Mouse (Mus musculus) embryo, embryonic 11.5 days (tissue): Measurements from ENCODE around the gene Psmb8.
"Not testable (repeated sequence)": the region's sequence is repeated elsewhere in the genome, so short reads cannot be mapped to it uniquely, and the experiment has no call there.

Experiments
- DNase-seq: peaks from one replicate; pipeline ENCODE4 v3.0.0-alpha.2; 2012; ENCODE audit warnings: low read depth, low spot score

Psmb8 gene

DNA sequence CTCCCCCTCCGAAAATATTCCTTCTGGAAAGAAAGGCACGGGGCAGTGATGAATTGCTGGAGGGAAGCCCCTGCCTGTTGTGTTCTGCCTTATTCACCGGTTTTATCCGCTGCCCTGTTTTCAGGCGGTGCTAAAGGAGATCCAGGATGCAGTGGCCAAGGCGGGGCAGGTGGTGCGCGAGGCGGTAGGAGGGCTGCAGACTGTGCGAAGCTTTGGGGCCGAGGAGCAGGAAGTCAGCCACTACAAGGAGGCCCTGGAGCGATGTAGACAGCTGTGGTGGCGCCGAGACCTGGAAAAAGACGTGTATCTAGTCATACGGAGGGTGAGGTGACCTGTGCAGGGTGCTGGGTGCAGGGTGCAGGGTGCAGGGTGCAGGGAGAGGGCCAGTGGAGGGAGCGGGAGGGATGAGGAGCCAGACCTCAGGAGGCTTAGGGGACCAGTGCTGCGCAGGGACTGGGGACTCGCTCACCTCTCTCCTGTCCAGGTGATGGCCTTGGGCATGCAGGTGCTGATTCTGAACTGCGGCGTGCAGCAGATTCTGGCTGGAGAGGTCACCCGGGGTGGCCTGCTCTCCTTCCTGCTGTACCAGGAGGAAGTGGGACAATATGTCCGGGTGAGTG is 14.3 kb downstream of the Psmb8 start:
- DNase-seq: no peak

DNA sequence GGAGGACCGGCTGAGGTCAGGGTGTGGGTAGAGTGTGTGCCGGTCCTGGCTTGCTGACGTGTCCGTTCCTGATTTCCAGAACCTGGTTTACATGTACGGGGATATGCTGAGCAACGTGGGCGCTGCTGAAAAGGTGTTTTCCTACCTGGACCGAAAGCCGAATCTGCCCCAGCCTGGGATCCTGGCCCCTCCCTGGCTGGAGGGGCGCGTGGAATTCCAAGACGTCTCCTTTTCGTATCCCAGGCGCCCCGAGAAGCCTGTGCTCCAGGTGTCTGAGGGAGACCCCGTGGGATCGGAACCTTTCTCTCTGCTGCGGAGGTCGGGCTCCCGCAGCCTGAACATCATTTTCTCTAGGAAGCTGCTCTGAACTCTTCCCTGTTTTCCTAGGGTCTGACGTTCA is 16.4 kb downstream of the Psmb8 start:
- no peak for DNase-seq

DNA sequence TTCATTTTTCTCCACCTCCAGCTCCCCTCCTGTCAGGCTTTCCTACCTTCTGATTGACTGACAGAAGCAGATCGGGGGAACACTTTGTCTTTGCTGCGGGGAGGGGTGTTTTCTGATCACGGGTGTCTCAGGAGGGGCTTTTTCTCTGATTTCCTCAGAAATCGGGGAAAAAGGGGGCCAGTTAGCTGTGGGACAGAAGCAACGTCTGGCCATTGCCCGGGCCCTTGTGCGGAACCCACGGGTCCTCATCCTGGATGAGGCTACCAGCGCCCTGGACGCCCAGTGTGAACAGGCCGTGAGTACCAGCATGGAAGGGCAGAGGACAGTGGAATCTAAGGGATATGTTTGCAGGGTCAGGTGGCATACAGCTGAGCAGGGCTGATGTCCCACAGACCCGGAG is 17.7 kb downstream of the Psmb8 start:
- DNase-seq: no peak

DNA sequence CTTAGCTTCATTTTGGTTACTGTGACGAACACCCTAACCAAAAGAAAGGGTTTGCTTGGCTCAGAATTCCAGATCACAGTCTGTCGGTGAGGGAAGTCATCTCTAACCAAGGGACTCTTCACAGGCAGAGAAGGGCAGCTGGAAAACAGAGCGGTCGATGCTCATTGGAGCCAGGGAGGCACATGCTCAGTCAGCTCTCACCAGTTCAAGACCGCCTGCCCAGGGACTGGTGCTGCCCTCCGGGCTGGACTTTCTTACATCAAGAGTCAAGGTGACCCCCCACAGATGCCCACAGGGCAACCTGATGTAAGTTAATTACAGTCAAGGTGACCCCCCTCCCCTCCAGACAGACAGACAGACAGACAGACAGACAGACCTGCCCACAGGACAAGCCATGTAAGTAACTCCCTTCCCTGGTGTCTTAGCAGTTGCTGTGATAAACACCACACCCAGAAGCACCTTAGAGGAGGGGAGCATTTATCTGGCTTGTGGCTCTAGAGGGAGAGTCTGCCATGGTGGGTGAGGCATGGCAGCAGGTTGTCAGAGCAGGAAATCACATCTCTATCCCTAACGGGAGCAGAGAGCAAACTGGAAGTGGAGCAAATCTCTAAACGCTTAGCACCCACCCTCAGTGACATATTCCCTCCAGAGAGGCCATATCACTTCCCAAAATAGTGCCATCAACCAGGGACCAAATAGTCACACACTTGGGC is 19.9 kb downstream of the Psmb8 start:
- no peak for DNase-seq

DNA sequence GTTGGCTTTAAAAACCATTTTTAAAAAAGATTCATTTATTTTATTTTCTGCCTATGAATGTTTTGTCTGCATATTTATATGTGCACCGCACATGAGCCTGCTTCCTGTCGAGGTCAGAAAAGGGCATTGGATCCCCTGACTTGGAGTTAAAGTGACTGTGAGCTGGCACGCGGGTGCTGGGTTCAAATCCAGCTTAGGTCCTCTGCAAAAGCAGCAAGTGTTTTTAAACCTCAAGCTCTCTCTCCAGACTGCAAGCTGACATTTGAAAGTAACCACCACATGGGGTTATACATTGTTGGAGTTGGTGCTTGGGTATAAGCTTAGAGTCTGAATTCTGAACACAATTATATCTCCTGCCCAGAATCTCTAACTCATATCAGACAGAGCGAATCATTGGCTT is 20.5 kb downstream of the Psmb8 start:
- DNase-seq: no peak

DNA sequence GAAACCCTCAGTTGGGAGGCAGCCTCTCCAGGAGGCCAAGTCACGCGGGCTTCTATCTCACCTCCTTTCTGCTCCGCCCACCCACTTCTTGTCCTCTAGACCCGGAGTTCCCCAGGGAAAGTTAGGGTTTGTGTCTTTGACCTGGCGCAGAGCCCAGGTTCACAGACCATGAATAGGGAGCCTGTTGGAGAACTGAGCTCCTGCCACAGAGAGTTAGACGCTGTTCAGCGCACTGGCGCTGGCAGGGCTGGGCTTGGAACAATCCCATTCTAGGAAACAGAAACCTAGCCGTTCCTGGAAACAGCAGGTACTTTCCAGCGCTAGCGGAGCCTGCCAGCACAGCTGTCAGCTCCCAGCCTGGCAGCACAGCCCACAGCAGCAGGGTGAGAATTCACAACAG is 21.2 kb downstream of the Psmb8 start:
- DNase-seq: no peak

DNA sequence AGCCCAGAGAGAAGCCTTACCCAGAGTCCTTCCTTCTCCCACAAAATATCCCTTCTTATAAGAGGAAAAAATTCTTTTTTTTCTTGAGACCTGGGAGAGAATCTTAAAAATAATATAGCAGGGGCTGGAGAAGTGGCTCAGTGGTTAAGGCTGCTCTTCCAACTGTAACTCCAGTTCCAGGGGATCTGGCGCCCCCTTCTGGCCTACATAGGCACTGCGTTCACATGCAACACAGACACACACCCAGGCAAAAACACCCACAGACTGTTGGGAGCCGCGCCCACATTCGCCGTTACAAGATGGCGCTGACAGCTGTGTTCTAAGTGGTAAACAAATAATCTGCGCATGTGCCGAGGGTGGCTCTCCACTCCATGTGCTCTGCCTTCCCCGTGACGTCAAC is 21.6 kb downstream of the Psmb8 start:
- not testable (repeated sequence) for DNase-seq

DNA sequence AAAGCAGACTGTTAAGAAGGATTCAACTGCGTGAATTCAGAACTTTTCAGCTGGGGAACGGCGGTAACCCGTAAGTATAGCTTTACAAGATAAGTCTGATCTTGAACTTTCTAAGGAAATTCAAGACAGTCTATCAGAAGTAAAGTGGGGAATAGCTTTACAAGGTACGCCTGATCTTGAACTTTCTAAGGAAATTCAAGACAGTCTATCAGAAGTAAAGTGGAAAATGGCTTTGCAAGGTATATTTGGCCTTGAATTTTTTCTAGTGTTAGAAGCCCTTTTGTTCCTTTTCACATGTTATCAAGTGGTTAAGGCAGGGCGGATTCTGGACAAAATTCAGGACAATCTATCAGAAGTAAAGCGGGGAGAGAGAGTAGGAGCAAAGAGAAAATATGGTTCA is 22.3 kb downstream of the Psmb8 start:
- not testable (repeated sequence) for DNase-seq

DNA sequence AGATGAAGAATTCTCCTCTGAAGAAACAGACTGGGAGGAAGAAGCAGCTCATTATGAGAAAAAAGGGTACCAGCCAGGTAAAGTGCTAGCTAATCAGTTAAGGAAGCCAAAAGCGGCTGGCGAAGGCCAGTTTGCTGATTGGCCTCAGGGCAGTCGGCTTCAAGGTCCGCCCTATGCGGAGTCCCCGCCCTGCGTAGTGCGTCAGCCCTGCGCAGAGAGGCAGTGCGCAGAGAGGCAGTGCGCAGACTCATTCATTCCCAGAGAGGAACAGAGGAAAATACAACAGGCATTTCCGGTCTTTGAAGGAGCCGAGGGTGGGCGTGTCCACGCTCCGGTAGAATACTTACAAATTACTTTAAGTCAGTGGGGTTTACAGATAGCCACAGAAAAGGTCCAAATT is 22.9 kb downstream of the Psmb8 start:
- DNase-seq: not testable (repeated sequence)

DNA sequence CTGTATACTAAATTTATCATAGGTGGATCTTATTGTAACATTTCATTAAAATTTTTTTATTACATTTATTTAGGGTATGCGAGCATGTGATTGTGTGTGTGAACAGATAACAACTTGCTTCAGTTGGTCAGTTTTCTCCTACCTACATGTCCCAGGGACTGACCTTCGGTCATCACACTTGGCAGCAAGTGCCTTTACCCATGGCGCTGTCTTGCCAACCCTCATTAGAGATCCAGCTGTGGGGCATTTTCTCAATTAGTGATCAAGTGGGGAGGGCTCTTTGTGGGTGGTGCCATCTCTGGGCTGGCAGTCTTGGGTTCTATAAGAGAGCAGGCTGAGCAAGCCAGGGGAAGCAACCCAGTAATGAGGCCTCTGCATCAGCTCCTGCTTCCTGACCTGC is 27.3 kb downstream of the Psmb8 start:
- DNase-seq: no peak

DNA sequence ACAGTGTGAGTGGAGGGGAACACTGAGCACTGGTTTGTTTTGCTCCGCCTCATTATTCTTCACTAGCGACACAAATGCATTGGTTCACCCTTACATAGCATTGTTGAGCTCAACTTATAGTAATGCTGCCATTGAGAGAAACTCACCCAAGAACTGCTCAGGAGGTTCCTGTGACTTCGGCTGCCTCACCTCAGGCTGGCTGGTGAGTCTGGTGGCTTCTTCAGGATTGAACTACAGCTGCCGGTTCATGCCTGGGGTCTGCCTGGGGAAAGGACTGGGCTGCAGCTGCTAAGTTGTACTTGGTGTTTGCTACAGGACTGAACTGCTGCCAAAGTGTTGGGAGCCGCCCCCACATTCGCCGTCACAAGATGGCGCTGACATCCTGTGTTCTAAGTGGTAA is 27.9 kb downstream of the Psmb8 start:
- no peak for DNase-seq

DNA sequence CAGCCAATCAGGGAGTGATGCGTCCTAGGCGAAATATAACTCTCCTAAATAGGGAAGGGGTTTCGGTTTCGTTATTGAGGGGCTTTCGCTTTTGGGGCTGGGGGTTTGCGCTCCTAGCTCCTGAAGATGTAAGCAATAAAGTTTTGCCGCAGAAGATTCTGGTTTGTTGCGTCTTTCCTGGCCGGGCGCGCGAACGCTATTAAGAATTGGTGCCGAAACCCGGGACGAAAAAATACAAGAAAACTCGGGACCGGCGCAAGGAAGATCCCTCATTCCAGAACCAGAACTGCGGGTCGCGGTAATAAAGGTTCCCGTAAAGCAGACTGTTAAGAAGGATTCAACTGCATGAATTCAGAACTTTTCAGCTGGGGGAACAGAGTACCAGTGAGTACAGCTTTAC is 28.4 kb downstream of the Psmb8 start:
- not testable (repeated sequence) for DNase-seq

DNA sequence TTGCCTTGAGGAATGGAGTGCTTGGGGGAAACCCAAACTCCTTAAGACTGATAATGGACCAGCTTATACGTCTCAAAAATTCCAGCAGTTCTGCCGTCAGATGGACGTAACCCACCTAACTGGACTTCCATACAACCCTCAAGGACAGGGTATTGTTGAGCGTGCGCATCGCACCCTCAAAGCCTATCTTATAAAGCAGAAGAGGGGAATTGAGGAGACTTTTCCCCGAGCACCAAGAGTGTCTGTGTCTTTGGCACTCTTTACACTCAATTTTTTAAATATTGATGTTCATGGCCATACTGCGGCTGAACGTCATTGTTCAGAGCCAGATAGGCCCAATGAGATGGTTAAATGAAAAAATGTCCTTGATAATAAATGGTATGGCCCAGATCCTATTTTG is 33.5 kb downstream of the Psmb8 start:
- not testable (repeated sequence) for DNase-seq

DNA sequence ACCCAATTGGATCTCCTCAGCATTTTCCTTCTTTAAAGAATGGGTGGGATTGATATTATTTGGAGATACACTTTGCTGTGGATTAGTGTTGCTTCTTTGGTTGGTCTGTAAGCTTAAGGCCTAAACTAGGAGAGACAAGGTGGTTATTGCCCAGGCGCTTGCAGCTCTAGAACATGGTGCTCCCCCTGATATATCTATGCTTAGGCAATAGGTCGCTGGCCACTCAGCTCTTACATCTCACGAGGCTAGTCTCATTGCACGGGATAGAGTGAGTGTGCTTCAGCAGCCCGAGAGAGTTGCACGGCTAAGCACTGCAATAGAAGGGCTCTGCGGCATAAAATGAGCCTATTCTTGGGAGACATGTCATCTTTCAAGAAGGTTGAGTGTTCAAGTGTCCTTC is 34.5 kb downstream of the Psmb8 start:
- DNase-seq: not testable (repeated sequence)

DNA sequence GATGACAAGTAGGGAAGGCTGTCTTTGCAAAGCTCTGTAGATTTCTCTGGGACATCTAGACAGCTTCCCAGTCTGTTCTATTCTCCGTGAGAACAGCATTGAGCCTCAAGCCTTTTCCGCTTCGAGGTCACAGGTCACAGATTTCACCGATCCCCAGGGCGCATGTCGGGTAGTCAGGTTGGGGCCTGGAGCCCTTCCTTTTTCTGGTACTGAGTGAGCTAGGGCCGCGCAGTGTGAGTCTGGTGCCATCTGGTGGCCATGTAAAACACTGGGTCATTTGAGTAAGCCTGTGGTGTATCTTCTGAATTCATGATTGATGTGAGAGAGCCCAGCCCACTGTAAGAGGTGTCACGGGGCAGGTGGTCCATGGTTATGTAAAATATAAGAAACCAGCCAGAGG is 37.4 kb downstream of the Psmb8 start:
- DNase-seq: peak; percentile 30

DNA sequence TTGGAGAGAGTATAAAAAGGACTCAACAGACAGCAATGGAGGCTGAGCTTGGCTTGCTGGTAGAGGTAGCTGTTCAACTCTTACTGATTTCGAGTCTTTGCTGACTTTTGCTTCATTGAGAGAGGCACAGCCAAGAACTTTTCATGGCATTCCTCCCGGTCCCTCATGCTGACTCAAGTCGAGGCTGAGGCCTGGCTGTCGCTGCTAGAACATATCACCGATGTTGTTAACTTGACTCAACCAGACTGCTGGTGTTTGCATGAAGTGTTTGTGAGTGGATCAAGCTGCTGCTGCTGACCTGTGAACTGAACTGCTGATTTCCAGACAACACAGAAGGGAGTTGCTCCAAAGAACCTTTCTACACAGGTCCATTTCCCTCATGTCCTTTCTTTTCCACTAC is 39.2 kb downstream of the Psmb8 start:
- DNase-seq: no peak

DNA sequence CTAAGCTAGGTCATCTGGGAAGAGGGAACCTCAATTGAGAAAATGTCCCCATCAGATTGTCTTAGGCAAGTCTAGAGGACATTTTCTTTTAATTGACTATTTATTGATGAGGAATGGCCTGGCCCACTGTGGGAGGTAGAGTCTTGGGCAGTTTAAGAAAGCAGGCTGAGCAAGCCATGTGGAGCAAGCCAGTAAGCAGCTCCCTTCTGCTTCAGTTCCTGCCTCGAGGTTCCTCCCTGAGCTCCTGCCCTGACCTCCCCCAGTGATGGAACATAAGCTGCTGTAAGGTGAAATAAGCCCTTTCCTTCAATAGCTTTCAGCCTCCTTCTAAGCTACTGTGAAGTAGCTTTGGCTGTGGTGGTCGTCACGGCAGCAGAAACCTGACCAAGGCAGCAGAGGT is 40.2 kb downstream of the Psmb8 start:
- DNase-seq: no peak

DNA sequence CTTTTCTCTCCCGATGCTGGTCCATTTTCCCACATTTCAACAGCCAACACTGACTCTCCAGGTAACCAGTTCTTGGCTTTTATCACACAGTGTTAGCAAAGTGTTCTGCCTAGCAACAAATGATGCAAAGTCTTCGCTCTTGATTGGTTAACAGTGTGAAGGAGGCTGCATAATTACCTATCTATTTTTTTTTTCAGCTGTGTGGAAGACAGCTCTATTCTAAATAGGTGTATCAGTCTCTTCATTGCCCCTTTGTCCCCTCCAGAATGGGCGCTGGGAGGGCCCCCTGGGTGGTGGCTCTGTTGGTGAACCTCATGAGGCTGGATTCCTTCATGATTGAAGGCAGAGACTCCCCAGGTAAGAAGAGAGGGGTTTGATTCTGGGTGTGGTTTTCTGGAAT is 41.2 kb downstream of the Psmb8 start, which contains the start of gene H2-Ob:
Gene H2-Ob (plus strand): TSS at position 198 of the 400 bp plus-strand sequence.
- DNase-seq: no peak

DNA sequence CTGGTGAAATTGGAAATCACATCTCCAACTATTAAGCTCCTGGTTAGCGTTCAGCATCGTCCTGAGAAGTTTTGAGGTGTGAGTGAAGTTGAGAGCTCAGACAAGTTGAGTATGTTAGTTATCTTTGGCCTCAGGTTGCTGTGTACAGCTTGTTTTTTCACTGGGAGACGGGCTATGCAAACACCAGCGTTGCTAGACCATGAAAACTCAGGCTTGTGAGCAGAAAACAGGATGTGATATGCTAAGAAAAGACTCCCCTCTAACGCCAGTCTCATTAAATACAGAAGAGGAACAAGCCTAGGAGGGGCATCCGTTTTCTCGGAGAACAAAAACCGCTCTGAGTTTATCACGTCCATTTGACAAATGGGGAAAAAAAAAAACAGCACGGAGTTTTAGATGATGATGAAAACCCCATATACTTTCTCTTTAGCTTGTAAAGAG is 42.1 kb downstream of the Psmb8 start:
- no peak for DNase-seq

DNA sequence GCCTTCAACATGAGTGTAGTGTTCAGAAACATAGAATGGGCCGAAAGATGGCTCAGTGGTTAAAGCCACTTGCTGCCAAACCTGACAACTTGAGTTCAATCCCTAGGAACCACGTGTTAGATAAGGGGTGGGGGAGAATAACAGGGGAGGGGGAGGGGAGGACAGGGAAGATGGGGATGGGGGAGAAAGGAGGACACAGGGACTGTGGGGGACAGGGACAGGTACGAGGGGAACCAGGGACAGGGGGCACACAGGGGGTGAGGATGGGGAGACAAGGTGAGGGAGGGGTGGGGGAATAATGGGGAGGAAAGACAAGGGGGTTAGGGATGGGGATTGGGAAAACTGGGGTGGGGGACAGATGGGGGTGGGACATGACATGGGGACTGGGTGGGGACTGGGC is 42.8 kb downstream of the Psmb8 start:
- no peak for DNase-seq

DNA sequence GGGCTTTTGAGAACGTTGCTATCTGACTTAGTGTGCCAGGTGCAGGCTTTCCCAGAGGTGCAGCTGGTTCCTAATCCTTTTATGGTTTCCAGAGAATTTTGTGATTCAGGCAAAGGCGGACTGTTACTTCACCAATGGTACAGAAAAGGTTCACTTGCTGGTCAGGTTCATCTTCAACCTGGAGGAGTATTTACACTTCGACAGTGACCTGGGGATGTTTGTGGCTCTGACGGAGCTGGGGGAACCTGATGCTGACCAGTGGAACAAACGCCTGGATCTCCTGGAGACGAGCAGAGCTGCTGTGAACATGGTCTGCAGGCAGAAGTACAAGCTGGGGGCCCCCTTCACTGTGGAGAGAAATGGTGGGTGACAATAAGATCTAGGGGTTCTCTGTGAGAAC is 43.4 kb downstream of the Psmb8 start:
- DNase-seq: no peak

DNA sequence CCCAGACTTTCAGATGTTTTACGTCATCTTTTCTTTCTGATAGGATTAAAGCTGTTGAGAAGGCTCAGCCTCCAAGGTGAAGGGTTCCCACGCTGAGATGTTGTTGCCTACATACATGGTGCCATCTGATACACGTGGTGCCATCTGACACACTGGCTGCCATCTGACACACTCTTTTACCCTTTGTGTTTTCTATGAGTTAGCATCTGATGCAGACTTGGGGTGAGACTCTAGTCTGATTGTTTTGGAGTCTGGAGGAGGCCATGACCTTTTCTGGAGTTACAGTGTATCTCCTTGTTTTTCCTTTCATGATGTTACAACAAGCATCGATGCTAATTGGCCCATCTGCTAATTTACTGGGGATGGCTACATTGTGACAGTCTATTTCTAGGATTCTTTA is 47.1 kb downstream of the Psmb8 start:
- DNase-seq: no peak

DNA sequence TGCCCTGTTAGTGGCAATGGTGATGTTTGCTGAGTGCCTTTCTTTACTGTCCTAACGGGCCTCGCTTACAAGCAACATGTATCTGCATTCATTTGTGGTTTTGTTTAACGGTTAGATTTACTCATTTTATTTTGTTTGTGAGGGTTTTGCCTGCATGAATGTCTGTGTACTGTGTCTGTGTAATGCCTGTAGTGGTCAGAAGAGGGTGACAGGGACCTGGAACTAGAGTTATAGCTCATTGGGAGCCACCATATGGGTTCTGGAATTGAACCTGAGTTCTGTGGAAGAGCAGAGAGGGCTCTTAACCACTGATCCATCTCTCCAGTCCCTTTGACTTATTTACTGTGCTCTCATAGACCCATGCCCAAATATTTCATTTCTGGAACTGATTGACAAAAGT is 49.5 kb downstream of the Psmb8 start:
- DNase-seq: no peak

DNA sequence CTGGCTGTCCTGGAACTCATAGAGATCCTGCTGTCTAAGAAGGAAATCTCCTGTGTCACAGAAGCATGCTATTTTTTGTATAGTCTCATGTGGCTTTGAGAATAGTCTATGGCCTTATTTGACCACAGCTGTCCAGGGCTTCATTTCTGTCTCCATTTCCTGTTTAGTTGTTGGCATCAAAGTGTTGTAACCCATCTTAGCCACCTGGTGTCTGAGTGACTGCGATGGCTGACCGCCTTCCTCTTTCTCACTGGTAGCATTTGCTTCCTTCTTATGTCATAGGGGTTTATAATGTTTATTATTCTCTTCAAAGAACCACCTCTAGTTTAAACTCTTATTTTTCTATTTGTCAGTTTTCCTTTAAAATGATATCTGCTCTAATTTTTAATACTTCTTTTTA is 51.2 kb downstream of the Psmb8 start:
- no peak for DNase-seq
